ENCODE assay signal across 8 mouse cellular contexts in genomic region chr7:30231669-30232454, GRCm38 (mm10). TPM values are rescaled to one million over a fixed set of nuclear protein-coding genes. Genes with fewer than 3 reads are reported as not detected.
DNase-seq lines count a peak whose midpoint lies in the region; ATAC-seq and TF ChIP-seq lines count a peak whose summit lies in the region.

TSS of gene Polr2i (plus strand) at chr7:30231948.
TSS of gene Tbcb (minus strand) at chr7:30232272.

- peak within 1 kb of the TSS; percentile 64 for H3K9ac ChIP-seq in hindbrain, postnatal 0 days (replicated peaks; ENCODE audit: low read length)

- peak; percentile 96 for ATAC-seq in common myeloid progenitor, adult 5-6 weeks (replicated peaks; ENCODE audit: low read depth, poor library complexity, severe bottlenecking)
- ATAC-seq in hindbrain, postnatal 0 days = peak; percentile 96
- ATAC-seq in megakaryocyte, adult 5-6 weeks (ENCODE audit: poor library complexity, severe bottlenecking) = peak; percentile 96

- H3K4me3 ChIP-seq in gastrocnemius, adult 2 months = peak within 1 kb of the TSS; percentile 83
- peak within 1 kb of the TSS; percentile 66 for H3K4me3 ChIP-seq in hindbrain, postnatal 0 days (ENCODE audit: low read length)
- H3K4me3 ChIP-seq in left cerebral cortex, adult 2 months = peak within 1 kb of the TSS; percentile 58

- peak within 1 kb of the TSS; percentile 72 for H3K4me2 ChIP-seq in hindbrain, postnatal 0 days (ENCODE audit: low read depth, low read length)

- H3K9me3 ChIP-seq in hindbrain, postnatal 0 days (ENCODE audit: low read length) = no peaks in the 10 kb centered on the region

- H3K27me3 ChIP-seq in hindbrain, postnatal 0 days (ENCODE audit: insufficient read depth, low read length) = no peaks in the 10 kb centered on the region

- under 1% methylated on average over 67 of the region's 67 CpGs for WGBS in hindbrain, postnatal 0 days

- peak within 1 kb of the TSS; percentile 98 for H3K27ac ChIP-seq in gastrocnemius, adult 2 months
- peak within 1 kb of the TSS; percentile 94 for H3K27ac ChIP-seq in hindbrain, postnatal 0 days
- H3K27ac ChIP-seq in left cerebral cortex, adult 2 months = peak within 1 kb of the TSS; percentile 97

- peaks cover 17% of the 10 kb centered on the region for H3K36me3 ChIP-seq in hindbrain, postnatal 0 days (ENCODE audit: insufficient read depth, low read length)

- peak; percentile 99 for DNase-seq in ZHBTc4 (ENCODE audit: low read depth, low spot score)
- DNase-seq in gastrocnemius, adult 2 months = peak; percentile 99
- DNase-seq in hindbrain, postnatal 0 days (ENCODE audit: low spot score) = peak; percentile 100
- DNase-seq in left cerebral cortex, adult 2 months (ENCODE audit: extremely low spot score in 1 of 2, low spot score in 2 of 2) = peak; percentile 97
- DNase-seq in right cerebral cortex, adult 2 months (ENCODE audit: low spot score in 2 of 2) = peak; percentile 98 to 99
- DNase-seq in urinary bladder, postnatal 14 days (ENCODE audit: low spot score) = peak; percentile 99

- TF ChIP-seq CTCF in gastrocnemius, adult 2 months (IDR thresholded peaks at IDR 0.05) = no peak
- TF ChIP-seq CTCF in hindbrain, postnatal 0 days (IDR thresholded peaks at IDR 0.05; ENCODE audit: low read depth) = no peak
- no peak for TF ChIP-seq CTCF in left cerebral cortex, adult 2 months (IDR thresholded peaks at IDR 0.05)

- intact Hi-C loops in gastrocnemius, adult 2 months (cut with DNase I) = loop anchor here (1.0 kb wide), 1 partner anchor 48 kb away; the partner anchor contains the start of genes Thap8 and Wdr62
- intact Hi-C loops in left cerebral cortex, adult 2 months (cut with DNase I) = loop anchor here (5.0 kb wide), 1 partner anchor 50 kb away; the partner anchor contains the start of genes Thap8 and Wdr62

- peaks cover 7% of the 10 kb centered on the region; the same call in 1 of the 2 replicates for H3K4me1 ChIP-seq in hindbrain, postnatal 0 days (ENCODE audit: insufficient read depth, low read length)

RNA-seq across cellular contexts. Expression of gene Polr2i, which starts in this region (rescaled TPM):
- total RNA-seq in common myeloid progenitor, adult 5-6 weeks (2017) = 37.3 and 65.1 TPM in 2 replicates
- total RNA-seq in gastrocnemius, adult 2 months (2021) = 10 to 100 TPM; 62.1 to 68.0 TPM
- 65.9 and 98.4 TPM in 2 replicates for total RNA-seq in hindbrain, postnatal 0 days (2014; rRNA removed)
- 177 and 189 TPM in 2 replicates for polyA plus RNA-seq in hindbrain, postnatal 0 days (2015; fragmentation: Nextera tagmentation; extraction: Ambion mirVana)
- total RNA-seq in left cerebral cortex, adult 2 months (2021) = 10 to 100 TPM; 53.3 to 56.3 TPM
- total RNA-seq in megakaryocyte, adult 5-6 weeks (2015) = 46.4 and 51.0 TPM in 2 replicates
- 31.5 and 39.1 TPM in 2 replicates for total RNA-seq in megakaryocyte, adult 5-6 weeks (2017)

RNA-seq across cellular contexts. Expression of gene Tbcb, which starts in this region (rescaled TPM):
- 40.5 TPM in 2 replicates for total RNA-seq in common myeloid progenitor, adult 5-6 weeks (2017)
- total RNA-seq in gastrocnemius, adult 2 months (2021) = 10 to 100 TPM; 29.8 to 31.5 TPM
- 123 and 129 TPM in 2 replicates for total RNA-seq in hindbrain, postnatal 0 days (2014; rRNA removed)
- polyA plus RNA-seq in hindbrain, postnatal 0 days (2015; fragmentation: Nextera tagmentation; extraction: Ambion mirVana) = 466 and 473 TPM in 2 replicates
- total RNA-seq in left cerebral cortex, adult 2 months (2021) = 100 to 1,000 TPM; 125 to 133 TPM
- 84.2 and 92.7 TPM in 2 replicates for total RNA-seq in megakaryocyte, adult 5-6 weeks (2015)
- 30.2 and 48.2 TPM in 2 replicates for total RNA-seq in megakaryocyte, adult 5-6 weeks (2017)

Comparison
In these comparisons a context has a peak if more than half of its experiments do, and no peak if none do; other contexts are left out.
1. Peak in every context shown above with its lines: DNase-seq, ATAC-seq, H3K4me3 ChIP-seq and H3K27ac ChIP-seq.